Mouse (Mus musculus) CH12.LX (cell line): ENCODE results near the gene Pllp. TPM values are rescaled to one million over a fixed set of nuclear protein-coding genes. Genes with fewer than 3 reads are reported as not detected.

Source experiments
- DNase-seq: peaks from one replicate; pipeline ENCODE4 v3.0.0-alpha.2; 2013; ENCODE audit errors: extremely low read depth
- H3K27ac ChIP-seq: 2 replicates; pipeline ENCODE4 v1.5.1; 2012; ENCODE audit warnings: low read depth, mild to moderate bottlenecking, control low read depth, moderate library complexity; ENCODE audit not compliant: insufficient read depth
- H3K27me3 ChIP-seq: replicated peaks from 2 replicates; pipeline ENCODE3; 2012; ENCODE audit warnings: inconsistent platforms
- H3K36me3 ChIP-seq, 2 experiments: replicated peaks in 1 of 2; 2 replicates each; pipeline versions ENCODE3 to v1.6.1; 2012; ENCODE audit warnings: inconsistent platforms in 1 of 2, low read length in 1 of 2, mild to moderate bottlenecking in 1 of 2, mixed read lengths in 1 of 2, moderate library complexity in 1 of 2; ENCODE audit not compliant: control insufficient read depth in 1 of 2, insufficient read depth in 1 of 2
- H3K4me1 ChIP-seq, 2 experiments: 2 replicates each; pipeline ENCODE4 v1.6.1; 2012; ENCODE audit warnings: inconsistent platforms in 1 of 2, moderate library complexity in 1 of 2; ENCODE audit not compliant: insufficient read depth in 2 of 2, control insufficient read depth in 1 of 2
- H3K4me2 ChIP-seq: 2 replicates; pipeline ENCODE4 v1.6.1; 2012; ENCODE audit warnings: low read depth, mild to moderate bottlenecking, control low read depth; ENCODE audit not compliant: poor library complexity, insufficient read depth, severe bottlenecking
- H3K4me3 ChIP-seq, 3 experiments: fragments of 150-350 bp in 1 of 3; sonication (generic) in 1 of 3; replicated peaks in 1 of 3; 2 replicates each; pipeline versions ENCODE3 to v1.5.1; 2011 to 2012; ENCODE audit warnings: low read depth in 2 of 3, low read length in 2 of 3, mild to moderate bottlenecking in 2 of 3, moderate library complexity in 2 of 3, control low read depth in 1 of 3, improper control_type of control experiment in 1 of 3, inconsistent platforms in 1 of 3, mixed read lengths in 1 of 3; ENCODE audit not compliant: poor library complexity in 1 of 3
- H3K79me2 ChIP-seq: replicated peaks from 2 replicates; pipeline ENCODE4 v1.6.1; 2012; ENCODE audit warnings: mild to moderate bottlenecking, moderate library complexity; ENCODE audit not compliant: control insufficient read depth, poor library complexity, insufficient read depth, severe bottlenecking; ENCODE audit errors: extremely low read depth
- H3K9ac ChIP-seq: 2 replicates; pipeline ENCODE4 v1.6.1; 2012; ENCODE audit warnings: low read depth, mild to moderate bottlenecking, control low read depth, moderate library complexity; ENCODE audit not compliant: insufficient read depth
- H3K9me3 ChIP-seq: replicated peaks from 2 replicates; pipeline ENCODE3; 2012; ENCODE audit warnings: low read length, inconsistent platforms, mixed read lengths
- BHLHE40 ChIP-seq: IDR thresholded peaks from 2 replicates; pipeline ENCODE4 v1.6.1; 2011; ENCODE audit warnings: mild to moderate bottlenecking, low read depth, low read length, improper control_type of control experiment
- CHD1 ChIP-seq: IDR thresholded peaks from 2 replicates; pipeline ENCODE4 v1.6.1; 2012; ENCODE audit warnings: low read depth, low read length, improper control_type of control experiment, inconsistent platforms
- EP300 ChIP-seq: IDR thresholded peaks from 2 replicates; pipeline ENCODE4 v1.6.1; 2011; ENCODE audit warnings: low read length, improper control_type of control experiment
- ETS1 ChIP-seq: conservative IDR thresholded peaks from 2 replicates; pipeline ENCODE4 v1.6.1; 2012; ENCODE audit warnings: low read depth, mild to moderate bottlenecking, inconsistent platforms, low read length, improper control_type of control experiment, moderate library complexity
- GABPA ChIP-seq: IDR thresholded peaks from 2 replicates; pipeline ENCODE4 v1.6.1; 2012; ENCODE audit warnings: low read depth, low read length, improper control_type of control experiment, inconsistent platforms; ENCODE audit not compliant: insufficient replicate concordance
- IRF4 ChIP-seq: IDR thresholded peaks from 2 replicates; pipeline ENCODE4 v1.6.1; 2014; ENCODE audit warnings: low read depth, mild to moderate bottlenecking, inconsistent platforms, low read length, improper control_type of control experiment
- JUN ChIP-seq: IDR thresholded peaks from 2 replicates; pipeline ENCODE4 v1.6.1; 2011; ENCODE audit warnings: low read depth, mild to moderate bottlenecking, low read length, improper control_type of control experiment, moderate library complexity; ENCODE audit not compliant: insufficient read depth
- JUND ChIP-seq: conservative IDR thresholded peaks from 2 replicates; pipeline ENCODE4 v1.6.1; 2011; ENCODE audit warnings: low read depth, low read length, improper control_type of control experiment
- MAX ChIP-seq: IDR thresholded peaks from 2 replicates; pipeline ENCODE4 v1.6.1; 2011; ENCODE audit warnings: low read length, improper control_type of control experiment
- MAZ ChIP-seq: IDR thresholded peaks from 2 replicates; pipeline ENCODE4 v1.6.1; 2012; ENCODE audit warnings: low read depth, mild to moderate bottlenecking, inconsistent platforms, low read length, improper control_type of control experiment, moderate library complexity
- MEF2A ChIP-seq: IDR thresholded peaks from 2 replicates; pipeline ENCODE4 v1.6.1; 2014; ENCODE audit warnings: low read depth, mild to moderate bottlenecking, inconsistent platforms, low read length, improper control_type of control experiment, borderline replicate concordance
- NELFE ChIP-seq: IDR thresholded peaks from 2 replicates; pipeline ENCODE4 v1.6.1; 2011; ENCODE audit warnings: low read depth, low read length, improper control_type of control experiment
- NRF1 ChIP-seq: IDR thresholded peaks from 2 replicates; pipeline ENCODE4 v1.6.1; 2014; ENCODE audit warnings: low read depth, mild to moderate bottlenecking, inconsistent platforms, low read length, improper control_type of control experiment, moderate library complexity
- PAX5 ChIP-seq: IDR thresholded peaks from 2 replicates; pipeline ENCODE4 v1.6.1; 2012; ENCODE audit warnings: low read length, inconsistent platforms, mixed read lengths
- POLR2A ChIP-seq: IDR thresholded peaks from 2 replicates; pipeline ENCODE4 v1.6.1; 2011; ENCODE audit warnings: low read depth, mild to moderate bottlenecking, improper control_type of control experiment, low read length
- POLR2AphosphoS2 ChIP-seq: IDR thresholded peaks from 2 replicates; pipeline ENCODE4 v1.6.1; 2011; ENCODE audit warnings: low read depth, low read length, improper control_type of control experiment
- RAD21 ChIP-seq: IDR thresholded peaks from 2 replicates; pipeline ENCODE4 v1.6.1; 2011; ENCODE audit warnings: low read depth, mild to moderate bottlenecking, low read length, improper control_type of control experiment, moderate library complexity
- SIN3A ChIP-seq: IDR thresholded peaks from 2 replicates; pipeline ENCODE4 v1.6.1; 2012; ENCODE audit warnings: low read length, improper control_type of control experiment, inconsistent platforms
- TCF12 ChIP-seq: IDR thresholded peaks from 2 replicates; pipeline ENCODE4 v1.6.1; 2014; ENCODE audit warnings: low read depth, mild to moderate bottlenecking, inconsistent platforms, low read length, improper control_type of control experiment
- UBTF ChIP-seq: IDR thresholded peaks from 2 replicates; pipeline ENCODE4 v1.6.1; 2012; ENCODE audit warnings: low read depth, mild to moderate bottlenecking, inconsistent platforms, low read length, improper control_type of control experiment, moderate library complexity
- USF1 ChIP-seq: IDR thresholded peaks from 2 replicates; pipeline ENCODE4 v1.6.1; 2014; ENCODE audit warnings: low read depth, mild to moderate bottlenecking, inconsistent platforms, low read length, improper control_type of control experiment
- USF2 ChIP-seq: conservative IDR thresholded peaks from 2 replicates; pipeline ENCODE4 v1.6.1; 2011; ENCODE audit warnings: low read depth, low read length, improper control_type of control experiment
- ZC3H11A ChIP-seq: IDR thresholded peaks from 2 replicates; pipeline ENCODE4 v1.6.1; 2012; ENCODE audit warnings: low read depth, mild to moderate bottlenecking, inconsistent platforms, low read length, improper control_type of control experiment
- ZNF384 ChIP-seq: IDR thresholded peaks from 2 replicates; pipeline ENCODE4 v1.6.1; 2012; ENCODE audit warnings: low read depth, low read length, improper control_type of control experiment, inconsistent platforms
- dilution Hi-C: fragments of 300-500 bp; cut with MboI; formaldehyde crosslinking; loops from 2 replicates; pipeline ENCODE4 v1.14.3; 2020; ENCODE audit warnings: low sequenced_read_pairs; ENCODE audit not compliant: extremely low pct_unique_long_range_greater_than_20kb, extremely low pct_ligation_motif_present
- in situ Hi-C: fragments of 300-500 bp; cut with MboI; formaldehyde crosslinking; loops from 3 replicates; pipeline ENCODE4 v1.14.3; 2019; ENCODE audit warnings: low sequenced_read_pairs, low pct_ligation_motif_present, low pct_unique_long_range_greater_than_20kb, mixed read lengths
- polyA plus RNA-seq: library from polyadenylated mRNA; unstranded; fragments of >175 nt; gene quantifications from 2 replicates; pipeline ENCODE4 v1.2.1, GENCODE M21; 2012; ENCODE audit warnings: low read depth; ENCODE audit not compliant: insufficient read length
- total RNA-seq, 2 experiments: library from RNA; depleted of rRNA; stranded (reverse); fragments of 300-350 nt in 1 of 2; fragments of >200 nt in 1 of 2; gene quantifications; 2 replicates each; pipeline ENCODE4 v1.2.3; 2012 to 2014

Pllp gene
- total and polyA plus RNA-seq, 3 experiments = 5.3 to 29.5 (median 6.1) TPM

GRCm38 (mm10) chr8:94733821-94734465, 37.9 kb upstream of the Pllp start:
- in situ Hi-C loops (no loop called here), dilution Hi-C loops (no loop called here)
- Histone ChIP-seq H3K4me3 (no peak overlapping the region), H3K27me3 (no peaks in the 10 kb centered on the region), H3K27ac (0 out of 2 replicates have a peak overlapping the region, but pooled peaks have one; percentile 3), H3K4me1 (peaks cover 19 to 51% of the 10 kb centered on the region in 2 experiments), H3K36me3 (no peaks in the 10 kb centered on the region), H3K79me2 (no peaks in the 10 kb centered on the region), H3K9me3 (peaks cover 6% of the 10 kb centered on the region), H3K4me2 (no peak overlapping the region), H3K9ac (no peak overlapping the region)
- TF ChIP-seq GABPA (no peak), USF1 (peak; percentile 57), USF2 (peak; percentile 49), SIN3A (no peak), ETS1 (peak; percentile 69), MEF2A (peak; percentile 29; the same call in 1 of the 2 replicates), CHD1 (no peak), BHLHE40 (0 out of 2 replicates have a peak, but pooled peaks have one; percentile 3), IRF4 (no peak), EP300 (peak; percentile 42; the same call in 1 of the 2 replicates), MAX (peak; percentile 42; the same call in 1 of the 2 replicates), TCF12 (no peak), POLR2AphosphoS2 (no peak)
- DNase-seq = no peak

- no peak overlapping the region for H3K9ac ChIP-seq
- peaks cover 11% of the 10 kb centered on the region for H3K9me3 ChIP-seq
- H3K4me2 ChIP-seq = no peak overlapping the region
- no peaks in the 10 kb centered on the region for H3K79me2 ChIP-seq
- dilution Hi-C loops = no loop called here
- in situ Hi-C loops = no loop called here
- no peaks in the 10 kb centered on the region for H3K27me3 ChIP-seq
- TF ChIP-seq NRF1 (no peak), ZNF384 (no peak), USF2 (no peak), ETS1 (no peak), JUND (no peak), UBTF (no peak), ZC3H11A (no peak), MAX (no peak), MAZ (no peak), RAD21 (no peak), PAX5 (no peak), POLR2AphosphoS2 (no peak), JUN (no peak), NELFE (no peak), POLR2A (no peak)
- no peak overlapping the region for H3K4me3 ChIP-seq
- no peak overlapping the region for H3K27ac ChIP-seq
- no peak for DNase-seq
- H3K4me1 ChIP-seq = peaks cover 7 to 17% of the 10 kb centered on the region in 2 experiments
- H3K36me3 ChIP-seq = no peaks in the 10 kb centered on the region
These were observed 33.2 kb upstream of the Pllp start for GRCm38 (mm10) chr8:94729301-94729700.
